Mouse (Mus musculus) effector memory CD4-positive, alpha-beta T cell, adult 5 months (primary cell): ENCODE measurements around the gene Opn3. TPM values are rescaled to one million over a fixed set of nuclear protein-coding genes. Genes with fewer than 3 reads are reported as not detected.

Experiments
- polyA plus RNA-seq: library from polyadenylated mRNA; unstranded; fragments of 100-300 nt; shearing (Covaris generic); gene quantifications from one replicate; pipeline ENCODE4 v1.2.1, GENCODE M21; 2017

Gene Opn3
- not detected for polyA plus RNA-seq

GRCm38 (mm10) chr1:175692246-175692996 lies at the start of gene Opn3, which contains the start of gene Chml:
Gene Opn3, minus strand, starts transcription at chr1:175692776.
Gene Chml, minus strand, starts transcription at chr1:175692901.

GRCm38 (mm10) chr1:175698293-175698692 lies 5.7 kb upstream of the Opn3 start, which contains the start of gene Wdr64:
Gene Wdr64, plus strand, starts transcription at chr1:175698593.

GRCm38 (mm10) chr1:175625257-175625879 lies 67.2 kb downstream of the Opn3 start, which contains the start of gene Fh1:
Gene Fh1, minus strand, starts transcription at chr1:175625635.

GRCm38 (mm10) chr1:175619814-175620431 lies 72.7 kb downstream of the Opn3 start, which contains the start of gene Kmo:
Gene Kmo, plus strand, starts transcription at chr1:175620381.

Other genes with a start within 250 kb of the Opn3 start
- gene Rgs7, start 200.3 kb downstream of the Opn3 start, polyA plus RNA-seq = not detected
- gene Kmo, start 72.4 kb downstream of the Opn3 start, polyA plus RNA-seq = not detected
- 30.2 TPM for gene Fh1, start 67.1 kb downstream of the Opn3 start, polyA plus RNA-seq
- 1.0 TPM for gene Chml, start 125 bp upstream of the Opn3 start, polyA plus RNA-seq
- not detected for gene Wdr64, start 5.8 kb upstream of the Opn3 start, polyA plus RNA-seq
- 1.5 TPM for gene Exo1, start 187.8 kb upstream of the Opn3 start, polyA plus RNA-seq
- 0.21 TPM for gene Gm38100, start 227.6 kb upstream of the Opn3 start, polyA plus RNA-seq